Mouse (Mus musculus): ENCODE data around the gene Fbxl2.

GRCm38 (mm10) chr9:113943372-113943771, 102.6 kb downstream of the Fbxl2 start:
- TF ChIP-seq ETS1 (conservative IDR thresholded peaks at IDR 0.05; ENCODE audit: low read depth, low read length) (no peak), POLR2AphosphoS2 (IDR thresholded peaks at IDR 0.05; ENCODE audit: low read depth, low read length) (no peak), EP300 (IDR thresholded peaks at IDR 0.05; ENCODE audit: low read length) (no peak), POLR2A (IDR thresholded peaks at IDR 0.05; ENCODE audit: low read depth, low read length) (no peak), CTCF (conservative IDR thresholded peaks at IDR 0.05 in 1 of 2, IDR thresholded peaks at IDR 0.05 in 1 of 2; ENCODE audit: low read depth in 2 of 2, low read length in 2 of 2) (no peak), HCFC1 (IDR thresholded peaks at IDR 0.05; ENCODE audit: low read depth, low read length) (no peak), TCF12 (IDR thresholded peaks at IDR 0.05; ENCODE audit: low read depth, low read length) (no peak), ZMIZ1 (IDR thresholded peaks at IDR 0.05; ENCODE audit: low read depth, low read length) (no peak), RCOR1 (conservative IDR thresholded peaks at IDR 0.05; ENCODE audit: low read depth, low read length) (no peak), KAT2A (IDR thresholded peaks at IDR 0.05; ENCODE audit: insufficient replicate concordance, low read length) (no peak)
